Mouse (Mus musculus) lung, adult 10 weeks (tissue): Measurements from ENCODE around the gene Gbgt1. TPM values are rescaled to one million over a fixed set of nuclear protein-coding genes. Genes with fewer than 3 reads are reported as not detected.

Source experiments
- polyA plus RNA-seq: library from polyadenylated mRNA; stranded (reverse); fragments of 350-450 nt; fragmentation: Illumina TruSeq; extraction: RNeasy Lipid Tissue Mini Kit (QIAGEN cat#74804); gene quantifications from one replicate; pipeline ENCODE4 v1.2.3, GENCODE M21; 2014; ENCODE audit warnings: low read depth, low replicate concordance; ENCODE audit not compliant: insufficient read depth

The Gbgt1 gene
- 1.2 TPM for polyA plus RNA-seq

GRCm38 (mm10) chr2:28496671-28497070 lies at the start of gene Gbgt1:
Gbgt1 (plus strand) TSS chr2:28496891.

GRCm38 (mm10) chr2:28465836-28466518 lies 30.7 kb upstream of the Gbgt1 start, which contains the start of gene 1700007K13Rik:
1700007K13Rik (minus strand) TSS chr2:28466332.

GRCm38 (mm10) chr2:28467860-28468485 lies 28.7 kb upstream of the Gbgt1 start, which contains the start of gene Mrps2:
Mrps2 (plus strand) TSS chr2:28468066.

GRCm38 (mm10) chr2:28505795-28506194 lies 9.1 kb downstream of the Gbgt1 start, which contains the start of gene Gm10134:
Gm10134 (plus strand) TSS chr2:28506095.

GRCm38 (mm10) chr2:28512798-28513401 lies 16.2 kb downstream of the Gbgt1 start, which contains the start of gene Ralgds:
Ralgds (plus strand) TSS chr2:28513125.

Other genes starting within 250 kb of the Gbgt1 start
- gene Ppp1r26, start 50.1 kb upstream of the Gbgt1 start, polyA plus RNA-seq = 2.1 TPM
- gene 1700007K13Rik, start 30.6 kb upstream of the Gbgt1 start, polyA plus RNA-seq = 35.3 TPM
- gene Mrps2, start 28.8 kb upstream of the Gbgt1 start, polyA plus RNA-seq = 11.3 TPM
- not detected for gene Gm10134, start 9.2 kb downstream of the Gbgt1 start, polyA plus RNA-seq
- 14.7 TPM for gene Ralgds, start 16.2 kb downstream of the Gbgt1 start, polyA plus RNA-seq
- gene Cel, start 66.5 kb downstream of the Gbgt1 start, polyA plus RNA-seq = not detected
- gene Gtf3c5, start 86.9 kb downstream of the Gbgt1 start, polyA plus RNA-seq = 13.6 TPM
- gene Gfi1b, start 125.1 kb downstream of the Gbgt1 start, polyA plus RNA-seq = 0.18 TPM
- 4.4 TPM for gene Tsc1, start 144.3 kb downstream of the Gbgt1 start, polyA plus RNA-seq
- gene Spaca9, start 202.8 kb downstream of the Gbgt1 start, polyA plus RNA-seq = 21.6 TPM
- gene Ak8, start 203.3 kb downstream of the Gbgt1 start, polyA plus RNA-seq = 5.4 TPM